Comparison of ENCODE assay signal across 8 mouse cellular contexts in genomic region chr10:82178257-82179064, GRCm38 (mm10). TPM values are rescaled to one million over a fixed set of nuclear protein-coding genes. Genes with fewer than 3 reads are reported as not detected.
DNase-seq lines count a peak whose midpoint lies in the region; ATAC-seq and TF ChIP-seq lines count a peak whose summit lies in the region.

No protein-coding gene starts in this region.

- in situ Hi-C loops in Patski (cut with MboI; ENCODE audit: low pct_unique_long_range_greater_than_20kb), result no loop called here

- no peaks in the 10 kb centered on the region for H3K9me3 ChIP-seq in hindbrain, embryonic 11.5 days (ENCODE audit: control insufficient read depth, low read length)
- peaks cover 4% of the 10 kb centered on the region; the same call in 1 of the 2 replicates for H3K9me3 ChIP-seq in lung, embryonic 16.5 days (ENCODE audit: control insufficient read depth, low read length)

- no peak for TF ChIP-seq CTCF in Patski (IDR thresholded peaks at IDR 0.05)

- H3K36me3 ChIP-seq in hindbrain, embryonic 11.5 days (ENCODE audit: control insufficient read depth, insufficient read depth, low read length), result no peaks in the 10 kb centered on the region
- no peaks in the 10 kb centered on the region for H3K36me3 ChIP-seq in lung, embryonic 16.5 days (ENCODE audit: control insufficient read depth, insufficient read depth, low read length)

- peak overlapping the region; percentile 83 for H3K27ac ChIP-seq in hindbrain, embryonic 11.5 days (ENCODE audit: low read depth, low read length)
- peak overlapping the region; percentile 95 for H3K27ac ChIP-seq in lung, embryonic 16.5 days (ENCODE audit: low read length)

- CTCF ChIA-PET in Patski (lab: Charles Lee), result interaction anchor here (0.6 to 1.0 kb wide), 2 partner anchors 11 to 572 kb away, joined by 3 read pairs; partner anchors contain the start of gene BC025920

- WGBS in hindbrain, embryonic 11.5 days, result 8% methylated on average over 47 of the region's 47 CpGs
- WGBS in lung, embryonic 16.5 days, result 3% methylated on average over 47 of the region's 47 CpGs

- DNase-seq in Patski (ENCODE audit: low read depth, low spot score), result peak; percentile 49
- DNase-seq in cerebellum, adult 9-10 months, result peak; percentile 90
- DNase-seq in frontal cortex, postnatal 10 days (ENCODE audit: low spot score in 2 of 2), result peak; percentile 81 to 85
- DNase-seq in hindbrain, embryonic 11.5 days (ENCODE audit: low spot score), result peak; percentile 94
- peak; percentile 91 for DNase-seq in layer of hippocampus, adult 9-11 months
- DNase-seq in ovary, postnatal 10 days (ENCODE audit: low spot score), result peak; percentile 34
- DNase-seq in thymus, postnatal 0 days (ENCODE audit: low spot score), result peak; percentile 78

- peak overlapping the region; percentile 61 for H3K4me2 ChIP-seq in hindbrain, embryonic 11.5 days (replicated peaks; ENCODE audit: low read depth, low read length)
- peak overlapping the region; percentile 71 for H3K4me2 ChIP-seq in lung, embryonic 16.5 days (ENCODE audit: low read depth, low read length)

- POLR2A ChIA-PET in Patski (lab: Charles Lee), result no interaction called here

- no peaks in the 10 kb centered on the region for H3K4me1 ChIP-seq in hindbrain, embryonic 11.5 days (replicated peaks; ENCODE audit: control insufficient read depth, insufficient read depth, low read length)
- H3K4me1 ChIP-seq in lung, embryonic 16.5 days (replicated peaks; ENCODE audit: control insufficient read depth, insufficient read depth, low read length), result no peaks in the 10 kb centered on the region

- H3K27me3 ChIP-seq in Patski, result peaks cover 12% of the 10 kb centered on the region
- no peaks in the 10 kb centered on the region for H3K27me3 ChIP-seq in hindbrain, embryonic 11.5 days (ENCODE audit: control insufficient read depth, insufficient read depth, low read length)
- H3K27me3 ChIP-seq in lung, embryonic 16.5 days (ENCODE audit: control insufficient read depth, insufficient read depth, low read depth, low read length), result no peaks in the 10 kb centered on the region

- peak overlapping the region; percentile 76 for H3K9ac ChIP-seq in hindbrain, embryonic 11.5 days (ENCODE audit: low read depth, low read length)
- peak overlapping the region; percentile 76 for H3K9ac ChIP-seq in lung, embryonic 16.5 days (ENCODE audit: low read length)

- ATAC-seq in Patski, result peak; percentile 98
- peak; percentile 100 for ATAC-seq in hindbrain, embryonic 11.5 days (ENCODE audit: low FRiP score)
- peak; percentile 100 for ATAC-seq in lung, embryonic 16.5 days (ENCODE audit: low read depth)

- H3K4me3 ChIP-seq in hindbrain, embryonic 11.5 days (ENCODE audit: low read depth, low read length), result peak overlapping the region; percentile 46
- peak overlapping the region; percentile 69 for H3K4me3 ChIP-seq in lung, embryonic 16.5 days (ENCODE audit: low read length)

RNA-seq across cellular contexts. Expression of gene AU041133, which starts 50.6 kb away (rescaled TPM):
- 5.5 TPM for polyA plus RNA-seq in Patski (2021)
- 5.6 and 6.9 TPM in 2 replicates for polyA plus RNA-seq in hindbrain, embryonic 11.5 days (2014; fragmentation: Nextera tagmentation; extraction: Ambion mirVana)
- 6.1 and 6.7 TPM in 2 replicates for polyA plus RNA-seq in lung, embryonic 16.5 days (2015; fragmentation: Nextera tagmentation; extraction: Ambion mirVana)
- 7.9 and 8.6 TPM in 2 replicates for polyA plus RNA-seq in thymus, postnatal 0 days (2015; fragmentation: Nextera tagmentation; extraction: Ambion mirVana)

Comparison
In these comparisons a context has a peak if more than half of its experiments do, and no peak if none do; other contexts are left out.
1. Peak in every context shown above with its lines: DNase-seq, ATAC-seq, H3K4me3 ChIP-seq and H3K27ac ChIP-seq.
2. DNase-seq: peak in every context shown above with its lines; median percentile 94 in hindbrain, embryonic 11.5 days; 91 in layer of hippocampus, adult 9-11 months; 90 in cerebellum, adult 9-10 months; 83 in frontal cortex, postnatal 10 days; 78 in thymus, postnatal 0 days; 49 in Patski; 34 in ovary, postnatal 10 days.